Mouse (Mus musculus) c-Kit-negative CD71-positive TER-119-positive erythroid progenitor cells, embryonic 14.5 days (primary cell): ENCODE results near the gene Tsku.
A peak's percentile ranks its signal among the peaks of the same experiment; 100 is the strongest.

ENCODE experiments used
- DNase-seq: peaks from one replicate; pipeline ENCODE4 v3.0.0-alpha.2; 2013; ENCODE audit warnings: low read depth, low spot score

Tsku gene

GRCm38 (mm10) chr7:98329651-98330374, 31.3 kb downstream of the Tsku start:
- DNase-seq: peak; percentile 57

GRCm38 (mm10) chr7:98328311-98328710, 32.8 kb downstream of the Tsku start:
- no peak for DNase-seq

- DNase-seq: no peak
Observed at GRCm38 (mm10) chr7:98326051-98326450, 35.1 kb downstream of the Tsku start.

- no peak for DNase-seq
Observed at GRCm38 (mm10) chr7:98324228-98324627, 36.9 kb downstream of the Tsku start.

- DNase-seq: no peak
Observed at GRCm38 (mm10) chr7:98323288-98324019, 37.7 kb downstream of the Tsku start.

GRCm38 (mm10) chr7:98322415-98322814, 38.7 kb downstream of the Tsku start:
- no peak for DNase-seq

GRCm38 (mm10) chr7:98321083-98321482, 40.0 kb downstream of the Tsku start, which contains the start of gene Acer3:
Acer3 (minus strand) TSS chr7:98321208.
- DNase-seq: no peak

GRCm38 (mm10) chr7:98320006-98320556, 41.0 kb downstream of the Tsku start:
- no peak for DNase-seq

- DNase-seq: no peak
Observed at GRCm38 (mm10) chr7:98316568-98316967, 44.6 kb downstream of the Tsku start.

- no peak for DNase-seq
Observed at GRCm38 (mm10) chr7:98315087-98315486, 46.0 kb downstream of the Tsku start.

- no peak for DNase-seq
Observed at GRCm38 (mm10) chr7:98312185-98312920, 48.8 kb downstream of the Tsku start.

GRCm38 (mm10) chr7:98310266-98310665, 50.9 kb downstream of the Tsku start:
- no peak for DNase-seq

GRCm38 (mm10) chr7:98309219-98310030, 51.7 kb downstream of the Tsku start:
- DNase-seq: peak; percentile 94

- DNase-seq: peak; percentile 48
Observed at GRCm38 (mm10) chr7:98308607-98309218, 52.4 kb downstream of the Tsku start.

- DNase-seq: no peak
Observed at GRCm38 (mm10) chr7:98307921-98308606, 53.1 kb downstream of the Tsku start.

- DNase-seq: no peak
Observed at GRCm38 (mm10) chr7:98307411-98307810, 53.7 kb downstream of the Tsku start.
